ENCODE assay signal across 35 mouse cellular contexts in the genomic region with DNA sequence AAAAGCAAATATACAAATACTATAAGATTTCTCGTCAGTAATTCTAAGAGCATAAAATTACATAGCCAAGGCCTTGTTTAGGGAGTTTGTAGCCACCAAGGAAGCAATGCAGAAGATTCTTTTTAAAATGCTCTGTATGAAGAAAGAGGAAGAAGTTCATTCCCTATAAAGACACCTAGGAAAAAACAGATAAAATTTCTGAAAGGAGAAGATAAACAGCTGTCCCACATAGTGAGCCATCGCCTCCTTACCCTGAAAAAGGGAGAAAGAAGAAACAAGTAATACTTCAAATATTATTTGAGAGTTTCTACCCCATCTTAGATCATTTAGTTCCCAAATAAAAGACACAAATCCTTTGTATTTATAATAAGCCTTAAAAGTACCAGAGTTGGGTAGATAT.
"Had no signal": no experiment of that assay in that cellular context is flagged by ENCODE, and none has a peak within 500 bp of the region (broad histone marks: within the 10 kb centered on the region; RNA-seq: fewer than 3 reads in every experiment).

No protein-coding gene starts in this region.

- H3K36me3 ChIP-seq: heart, embryonic 10.5 days; heart, embryonic 12.5 days; heart, embryonic 13.5 days; heart, embryonic 15.5 days; hindbrain, embryonic 10.5 days; hindbrain, embryonic 12.5 days; hindbrain, embryonic 13.5 days; hindbrain, embryonic 15.5 days; intestine, embryonic 15.5 days; kidney, embryonic 15.5 days had no signal

- DNase-seq: heart, postnatal 10 days; heart, postnatal 14 days; heart, postnatal 36 days; heart, postnatal 4 days; kidney, adult 11 months; kidney, adult 18-20 months; kidney, adult 2 months; kidney, adult 8-10 months; kidney, adult 9 months; kidney, postnatal 10 days; kidney, postnatal 14 days; kidney, postnatal 25 days; kidney, postnatal 36 days; kidney, postnatal 4 days; layer of hippocampus, adult 9-11 months; layer of hippocampus, postnatal 36 days had no signal

- H3K27ac ChIP-seq: heart, embryonic 10.5 days; heart, embryonic 13.5 days; heart, embryonic 15.5 days; hindbrain, embryonic 10.5 days; hindbrain, embryonic 12.5 days; hindbrain, embryonic 13.5 days; hindbrain, embryonic 14.5 days; hindbrain, embryonic 15.5 days; hindbrain, postnatal 0 days; intestine, embryonic 15.5 days; kidney, embryonic 15.5 days; kidney, postnatal 0 days; layer of hippocampus, adult 2 months had no signal

- H3K4me1 ChIP-seq: heart, embryonic 10.5 days; hindbrain, embryonic 10.5 days; hindbrain, embryonic 12.5 days; hindbrain, embryonic 13.5 days; hindbrain, embryonic 15.5 days; intestine, embryonic 15.5 days; kidney, embryonic 15.5 days had no signal

- H3K4me3 ChIP-seq: heart, embryonic 10.5 days; heart, embryonic 12.5 days; heart, embryonic 13.5 days; heart, embryonic 15.5 days; hindbrain, embryonic 10.5 days; hindbrain, embryonic 12.5 days; hindbrain, embryonic 13.5 days; hindbrain, embryonic 15.5 days; intestine, embryonic 15.5 days; kidney, embryonic 15.5 days; layer of hippocampus, adult 2 months had no signal

- H3K4me2 ChIP-seq: heart, embryonic 11.5 days; heart, embryonic 12.5 days; heart, embryonic 13.5 days; heart, embryonic 15.5 days; hindbrain, embryonic 12.5 days; hindbrain, embryonic 13.5 days; hindbrain, embryonic 14.5 days; hindbrain, embryonic 15.5 days; intestine, embryonic 15.5 days; kidney, embryonic 15.5 days had no signal

- ATAC-seq: hindbrain, embryonic 16.5 days; hindbrain, postnatal 0 days; inflammation-experienced regulatory T-cells, adult 6 months; intestine, embryonic 15.5 days; intestine, embryonic 16.5 days; intestine, postnatal 0 days had no signal

- H3K27me3 ChIP-seq: heart, embryonic 12.5 days; heart, embryonic 13.5 days; heart, embryonic 15.5 days; hindbrain, embryonic 12.5 days; hindbrain, embryonic 13.5 days; hindbrain, embryonic 15.5 days; intestine, embryonic 15.5 days; kidney, embryonic 15.5 days had no signal

- H3K9me3 ChIP-seq: heart, embryonic 10.5 days; heart, embryonic 12.5 days; heart, embryonic 13.5 days; heart, embryonic 15.5 days; hindbrain, embryonic 10.5 days; hindbrain, embryonic 12.5 days; hindbrain, embryonic 13.5 days; hindbrain, embryonic 15.5 days; intestine, embryonic 15.5 days; kidney, embryonic 15.5 days had no signal

- H3K9ac ChIP-seq: heart, embryonic 12.5 days; heart, embryonic 13.5 days; heart, embryonic 15.5 days; hindbrain, embryonic 12.5 days; hindbrain, embryonic 13.5 days; hindbrain, embryonic 14.5 days; hindbrain, embryonic 15.5 days; intestine, embryonic 15.5 days; kidney, embryonic 15.5 days had no signal
